Mouse (Mus musculus) gastrocnemius, postnatal 25 days (tissue): ENCODE measurements around the gene Sec31b. TPM values are rescaled to one million over a fixed set of nuclear protein-coding genes. Genes with fewer than 3 reads are reported as not detected.

Source experiments
- DNase-seq: peaks from one replicate; pipeline ENCODE4 v3.0.0; 2022
- long read RNA-seq, 2 experiments: library from polyadenylated mRNA; stranded (forward); transcript quantifications; one replicate each; pipeline ENCODE4 v2.0.0; 2021
- total RNA-seq, 2 experiments: library from RNA; stranded (reverse); gene quantifications; 1 replicate in 1 of 2; 2 replicates in 1 of 2; pipeline ENCODE4 v1.2.3; 2021

Sec31b gene
- 10 to 100 TPM; 15.5 to 17.5 TPM for total RNA-seq
- long read RNA-seq, experiment 1, partial matches to known transcripts, result 7 of 19 reads
- long read RNA-seq, experiment 1, other reads (novel, unspliced or antisense), result 9 of 19 reads
- long read RNA-seq, experiment 2, partial matches to known transcripts, result 3 of 11 reads
- long read RNA-seq, experiment 2, other reads (novel, unspliced or antisense), result 7 of 11 reads

DNA sequence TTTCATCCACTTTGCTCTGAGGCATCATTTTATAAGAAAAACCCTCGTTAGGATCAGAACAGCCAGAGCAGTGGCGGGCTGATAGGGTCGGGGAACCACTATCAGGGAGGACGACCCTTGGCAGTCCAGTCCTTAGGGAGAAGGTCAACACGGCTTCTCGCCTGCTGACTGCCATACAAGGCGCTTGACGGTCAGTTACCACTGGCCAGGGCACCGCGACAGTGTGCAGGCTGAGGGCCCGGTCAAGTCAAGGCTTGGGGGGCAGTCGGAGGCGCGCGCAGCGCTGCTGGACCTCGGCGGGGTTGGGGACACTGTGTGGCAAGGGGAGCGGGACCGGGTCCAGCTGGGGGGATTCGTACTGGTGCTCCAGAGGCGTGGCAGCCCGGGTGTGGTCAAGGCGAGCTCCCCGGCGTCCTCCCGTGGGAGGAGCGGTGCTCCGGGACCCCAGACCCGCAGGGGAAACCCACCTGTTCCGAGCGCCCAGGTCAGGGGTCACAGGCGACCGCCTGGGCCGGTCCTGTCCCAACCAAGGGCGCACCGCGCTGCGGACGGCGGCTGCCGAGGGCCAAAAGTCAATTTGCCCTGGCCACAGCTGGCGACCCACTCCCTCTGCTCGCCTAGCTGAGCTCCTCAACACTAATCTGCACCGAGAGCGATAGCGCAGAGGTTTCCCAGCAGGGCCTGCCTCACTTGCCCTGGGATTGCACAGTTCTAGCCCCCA, at the start of gene Sec31b:
TSS of gene Sec31b (minus strand) at position 544 of the 721 bp plus-strand sequence.
- peak; percentile 70 for DNase-seq

DNA sequence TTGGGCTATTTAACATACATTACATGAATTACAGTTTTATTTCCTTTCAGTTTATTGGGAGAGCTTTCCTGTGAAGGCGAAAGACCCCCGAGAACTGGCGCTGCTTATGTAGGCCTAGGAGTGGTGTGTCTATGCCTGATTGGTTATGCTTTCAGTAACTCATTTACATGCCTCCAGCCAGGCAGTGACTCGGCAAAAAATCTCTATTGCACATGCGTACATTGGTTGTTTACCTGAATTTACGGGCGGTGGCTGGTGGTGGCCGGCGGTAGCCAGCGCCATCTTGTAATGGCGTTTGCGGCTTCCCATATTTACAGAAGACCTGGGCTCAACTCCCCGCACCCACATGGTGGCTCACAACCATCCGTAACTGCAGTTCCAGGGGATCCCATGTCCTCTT, 48.5 kb upstream of the Sec31b start:
- no peak for DNase-seq

DNA sequence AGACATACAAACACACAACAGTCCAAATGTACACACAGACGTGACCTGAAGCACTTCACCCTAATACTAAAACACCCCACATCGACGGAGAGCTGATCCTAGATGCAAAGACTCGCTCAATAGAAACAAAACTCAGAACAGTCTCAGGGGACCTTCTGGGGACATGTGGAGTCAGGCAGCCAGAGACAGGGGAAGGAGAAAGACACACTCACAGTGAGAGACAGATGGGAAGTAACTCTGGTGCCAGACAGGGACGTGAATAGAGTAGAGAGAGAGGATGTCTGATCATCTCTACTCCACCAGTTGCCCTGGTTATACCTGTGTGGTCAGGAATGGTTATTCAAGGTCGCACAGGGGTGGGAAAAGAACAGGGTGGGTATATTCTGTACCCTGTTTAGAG, 46.0 kb upstream of the Sec31b start:
- no peak for DNase-seq

GRCm38 (mm10) chr19:44590992-44591391, 45.3 kb upstream of the Sec31b start:
- no peak for DNase-seq

- no peak for DNase-seq
Measured at GRCm38 (mm10) chr19:44589591-44590223, 44.0 kb upstream of the Sec31b start.

DNA sequence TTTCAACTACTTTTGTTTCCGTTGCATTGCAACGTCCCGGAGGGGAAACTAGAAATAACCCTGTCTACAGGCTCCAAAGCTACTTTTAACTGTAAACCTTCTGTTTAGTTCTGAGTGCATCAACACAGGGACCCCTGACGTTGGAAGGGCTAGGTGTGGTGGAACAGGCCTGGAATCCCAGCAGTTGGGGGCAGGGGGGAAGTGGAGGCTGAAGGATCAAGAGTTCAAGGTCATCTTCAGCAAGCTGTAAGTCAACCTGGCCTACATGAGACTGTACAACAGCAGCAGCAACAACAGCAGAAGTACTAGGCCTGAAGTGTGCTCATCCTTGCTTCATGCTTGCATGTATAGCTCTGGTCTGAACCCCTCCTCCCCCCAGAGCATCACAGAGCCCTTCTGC, 42.4 kb upstream of the Sec31b start:
- DNase-seq, result no peak

DNA sequence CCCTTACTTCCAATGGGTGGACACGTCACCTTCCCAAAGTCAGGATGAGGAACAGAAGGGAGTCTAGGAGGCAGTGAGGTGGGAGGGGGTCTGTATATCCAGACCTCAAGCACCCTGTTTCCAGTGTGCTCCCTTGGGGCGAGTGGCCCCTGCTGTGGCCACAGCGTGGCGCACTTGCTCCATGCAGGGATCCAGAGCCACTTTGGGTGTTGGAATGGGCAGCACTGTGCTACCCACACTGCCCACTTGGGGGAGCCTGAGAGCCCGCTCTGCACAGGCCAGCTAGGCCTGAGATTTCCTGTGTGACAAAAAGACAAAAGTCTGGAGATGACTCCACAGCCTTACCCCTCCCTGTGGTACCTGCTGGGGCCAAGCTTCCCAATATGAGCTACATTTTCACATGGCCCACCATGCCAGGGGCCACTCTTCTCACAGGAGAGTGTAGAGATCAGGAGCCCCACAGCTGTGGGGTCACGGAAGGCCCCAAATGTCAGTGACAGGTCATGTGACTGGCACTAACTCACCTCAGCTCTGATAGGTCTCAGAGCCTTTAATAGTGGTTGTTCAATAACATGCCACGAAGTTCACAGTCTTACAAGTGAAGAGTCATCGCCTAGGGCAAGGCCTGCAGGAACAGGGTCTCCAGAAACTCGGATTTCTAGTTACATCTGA, 37.1 kb upstream of the Sec31b start:
- peak; percentile 79 for DNase-seq

DNA sequence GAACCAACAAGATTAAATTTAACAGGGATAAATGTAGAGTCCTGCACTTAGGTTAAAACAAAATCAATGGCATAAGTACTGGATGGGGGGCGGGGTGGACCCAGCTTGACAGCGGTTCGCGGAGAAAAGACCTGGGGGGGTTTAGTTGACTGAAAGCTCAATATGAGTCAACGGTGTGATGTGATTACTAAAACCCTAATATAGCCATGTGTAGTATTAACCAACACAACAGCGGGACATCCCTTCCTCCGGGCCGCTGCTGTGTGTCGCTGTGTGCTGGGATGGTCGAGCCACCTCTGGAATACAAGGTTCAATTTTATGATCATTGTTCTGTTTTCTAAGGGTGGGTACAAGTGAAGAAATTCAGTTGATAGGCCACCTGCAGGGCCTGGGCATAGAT, 36.4 kb upstream of the Sec31b start:
- no peak for DNase-seq

DNA sequence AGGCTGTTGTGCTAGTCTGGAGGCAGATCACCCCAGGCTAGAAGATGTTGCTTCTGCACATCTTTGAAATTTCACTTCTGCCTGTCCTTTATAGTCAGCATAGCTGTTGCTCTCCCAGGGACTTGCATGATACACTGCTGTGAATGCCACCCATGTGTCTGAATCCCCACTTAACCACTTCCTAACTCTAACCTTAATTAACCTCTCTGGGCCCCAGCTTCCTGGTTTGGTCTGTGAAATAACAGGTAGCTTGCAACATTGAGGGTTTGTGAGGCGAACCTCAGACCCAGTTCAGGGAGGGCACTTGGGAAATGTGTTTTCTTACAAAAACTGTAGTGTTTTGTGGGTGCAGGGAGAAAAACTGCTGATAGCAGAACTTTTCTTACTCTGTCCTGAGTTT, 32.4 kb upstream of the Sec31b start:
- DNase-seq, result no peak

DNA sequence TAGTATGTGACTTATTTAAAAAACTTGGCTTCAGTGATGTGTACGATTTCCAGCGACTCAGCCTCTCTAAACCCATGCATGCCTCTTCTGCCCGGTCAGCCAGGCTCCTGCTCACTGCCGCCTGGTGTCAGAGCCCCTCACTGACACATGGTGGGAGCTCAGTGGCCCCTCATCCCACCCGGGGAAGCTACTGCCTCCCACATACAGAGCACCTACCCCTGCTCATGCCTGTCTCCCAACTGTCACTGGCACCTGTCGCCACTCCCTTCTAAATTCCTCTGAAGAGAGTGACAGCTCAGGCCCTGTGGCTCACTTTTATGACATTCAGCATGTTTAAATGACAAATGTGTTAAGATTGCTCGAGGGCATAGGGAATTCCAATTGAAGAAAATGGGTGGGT, 30.6 kb upstream of the Sec31b start:
- no peak for DNase-seq

DNA sequence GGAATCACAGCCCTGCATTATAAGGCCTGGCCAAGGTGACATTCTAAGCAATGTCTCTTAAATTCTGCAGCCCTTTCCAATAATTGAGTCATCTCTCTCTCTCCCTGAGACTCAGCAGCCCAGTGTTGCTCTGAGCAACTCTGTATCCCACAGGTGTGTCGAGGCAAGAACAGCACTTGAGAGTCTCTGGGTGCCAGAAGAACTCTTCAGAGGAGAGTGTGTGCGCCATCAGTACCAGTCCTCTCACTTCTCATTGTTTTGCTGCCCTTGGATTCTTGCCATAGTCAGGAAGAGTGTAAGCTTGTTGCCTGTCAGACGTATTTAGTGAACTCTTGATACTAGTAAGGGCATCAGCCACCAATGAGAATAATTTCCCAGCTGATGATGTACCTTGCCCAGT, 22.1 kb upstream of the Sec31b start:
- no peak for DNase-seq

DNA sequence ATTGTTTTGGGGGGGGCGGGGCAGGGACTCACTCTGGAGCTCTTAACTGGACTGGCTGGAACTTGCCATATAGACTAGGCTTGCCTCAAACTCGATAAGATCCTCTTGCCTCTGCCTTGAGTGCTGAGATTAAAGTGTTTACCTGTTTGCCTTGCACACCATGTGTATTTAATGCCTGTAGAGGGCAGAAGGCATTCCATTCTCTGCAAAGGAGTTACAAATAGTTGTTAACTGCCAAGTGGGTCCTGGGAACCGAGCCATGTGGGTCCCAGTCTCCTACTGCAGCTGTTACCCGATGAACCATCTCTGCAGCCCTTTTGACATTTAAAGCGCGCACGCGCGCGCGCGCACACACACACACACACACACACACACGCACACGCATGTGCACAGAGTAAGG, 18.3 kb upstream of the Sec31b start:
- no peak for DNase-seq

DNA sequence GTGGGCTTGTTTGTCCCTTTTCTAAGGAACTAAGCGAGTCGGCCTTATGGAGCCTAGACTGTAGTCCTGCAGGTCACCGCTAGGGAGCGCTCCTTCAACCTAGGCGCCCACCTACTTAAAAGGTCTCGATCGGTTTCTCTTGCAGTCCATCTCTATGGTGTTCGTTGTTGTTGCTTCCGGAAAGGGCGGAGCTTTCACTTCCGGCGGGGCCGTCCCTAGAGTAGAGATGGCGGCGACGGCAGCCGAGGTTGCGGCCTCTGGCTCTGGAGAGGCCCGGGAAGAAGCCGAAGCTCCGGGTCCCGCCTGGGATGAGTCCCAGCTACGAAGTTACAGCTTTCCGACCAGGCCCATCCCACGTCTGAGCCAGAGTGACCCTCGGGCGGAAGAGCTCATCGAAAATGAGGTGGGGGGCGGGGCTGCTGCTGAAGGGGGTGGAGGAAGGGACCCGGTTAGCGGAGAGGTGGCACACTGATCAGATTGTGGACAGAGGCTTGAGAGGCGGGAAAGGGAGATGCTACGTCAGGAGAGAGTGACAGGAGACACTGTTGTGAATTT, 17.1 kb upstream of the Sec31b start, which contains the start of gene Hif1an:
TSS of gene Hif1an (plus strand) at position 199 of the 555 bp plus-strand sequence.
- DNase-seq, result peak; percentile 89

GRCm38 (mm10) chr19:44554861-44555590, 9.4 kb upstream of the Sec31b start, which contains the start of gene Ndufb8:
Gene Ndufb8, minus strand, starts transcription at chr19:44555440.
- peak; percentile 93 for DNase-seq

GRCm38 (mm10) chr19:44554490-44554860, 8.8 kb upstream of the Sec31b start:
- DNase-seq, result no peak

- DNase-seq, result no peak
Measured at GRCm38 (mm10) chr19:44553286-44553685, 7.6 kb upstream of the Sec31b start.

- no peak for DNase-seq
Measured at GRCm38 (mm10) chr19:44552731-44553130, 7.1 kb upstream of the Sec31b start, which contains the start of gene Gm20538. Gene Gm20538, minus strand, starts transcription at chr19:44552831.

GRCm38 (mm10) chr19:44544775-44545174, 889 bp downstream of the Sec31b start:
- no peak for DNase-seq

GRCm38 (mm10) chr19:44544372-44544771, 1.3 kb downstream of the Sec31b start:
- no peak for DNase-seq

DNA sequence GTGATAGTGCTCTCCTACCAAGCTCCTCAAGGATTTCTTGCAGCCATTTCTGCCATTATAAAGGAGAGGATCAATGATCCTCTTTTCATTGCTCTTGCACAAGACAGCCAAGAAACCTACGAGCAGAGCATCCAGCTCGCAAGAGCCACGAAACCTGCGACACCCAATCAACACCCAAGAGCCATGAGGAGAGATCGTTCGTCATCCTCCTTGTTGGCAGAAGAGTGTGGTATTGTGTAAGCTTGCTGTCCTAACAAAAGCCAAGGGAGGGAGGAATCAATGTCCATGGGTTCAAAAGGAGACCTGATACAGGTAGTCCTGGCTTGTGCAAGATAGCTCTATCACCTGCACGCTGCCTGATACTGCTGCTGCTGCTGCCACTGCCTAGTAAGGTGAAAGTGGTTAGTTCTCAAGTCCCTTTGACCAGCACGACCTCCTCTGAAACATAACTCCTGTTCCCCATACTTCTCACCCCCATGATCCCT, 2.9 kb downstream of the Sec31b start:
- no peak for DNase-seq

DNA sequence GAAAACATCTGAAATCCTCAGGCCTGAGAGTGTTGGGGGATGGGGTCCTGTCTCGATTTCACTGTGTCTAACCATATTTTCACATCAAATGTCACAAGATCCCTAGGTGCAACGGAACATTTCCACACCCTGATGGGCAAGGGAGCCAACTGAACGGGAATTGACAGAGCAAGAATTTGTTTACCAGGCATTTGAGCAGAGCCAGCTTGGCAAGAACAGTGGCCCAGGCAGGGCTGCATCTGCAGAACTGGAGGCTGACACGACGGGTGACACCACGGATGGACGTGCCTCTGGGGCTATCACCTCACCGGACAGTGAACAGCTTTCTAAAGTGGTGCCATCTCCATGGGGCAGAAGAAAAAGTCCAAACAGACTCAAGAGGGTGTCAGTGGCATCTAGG, 8.2 kb downstream of the Sec31b start:
- peak; percentile 64 for DNase-seq

GRCm38 (mm10) chr19:44535376-44535775, 10.3 kb downstream of the Sec31b start:
- DNase-seq, result no peak
